Mouse (Mus musculus): ENCODE results near the gene Pheta1. TPM values are rescaled to one million over a fixed set of nuclear protein-coding genes. Genes with fewer than 3 reads are reported as not detected.

Gene Pheta1
- polyA plus RNA-seq, 1 experiment from 2014 or later = 0.86 TPM

DNA sequence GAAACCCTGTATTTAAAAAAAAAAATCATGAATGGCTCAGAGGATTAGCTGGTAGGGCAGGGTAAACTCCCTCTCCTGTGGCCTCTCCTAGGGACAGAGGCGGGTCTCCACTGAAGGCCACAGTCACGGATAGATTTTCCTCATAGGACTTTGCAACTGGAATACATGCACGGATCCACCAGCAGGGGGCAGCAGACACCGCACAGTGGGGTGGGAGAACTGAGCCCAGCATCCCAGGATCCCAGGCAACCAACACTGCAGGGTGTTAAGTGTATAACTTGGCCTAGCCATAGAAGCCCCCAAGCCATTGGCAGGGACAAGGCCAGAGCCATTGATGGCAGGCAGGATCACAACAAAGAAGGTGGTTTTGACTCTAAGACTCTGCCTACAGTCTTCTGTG lies 23.4 kb downstream of the Pheta1 start:
- no peaks in the 10 kb centered on the region for H3K79me2 ChIP-seq (ENCODE audit: inconsistent target)
- WGBS (ENCODE audit: missing documents) = 56% methylated on average over 4 of the region's 4 CpGs
- no peaks in the 10 kb centered on the region for H3K36me3 ChIP-seq (ENCODE audit: inconsistent target)
- no peak overlapping the region for H3K4me3 ChIP-seq (ENCODE audit: inconsistent target)
- H3K27ac ChIP-seq = no peak overlapping the region

DNA sequence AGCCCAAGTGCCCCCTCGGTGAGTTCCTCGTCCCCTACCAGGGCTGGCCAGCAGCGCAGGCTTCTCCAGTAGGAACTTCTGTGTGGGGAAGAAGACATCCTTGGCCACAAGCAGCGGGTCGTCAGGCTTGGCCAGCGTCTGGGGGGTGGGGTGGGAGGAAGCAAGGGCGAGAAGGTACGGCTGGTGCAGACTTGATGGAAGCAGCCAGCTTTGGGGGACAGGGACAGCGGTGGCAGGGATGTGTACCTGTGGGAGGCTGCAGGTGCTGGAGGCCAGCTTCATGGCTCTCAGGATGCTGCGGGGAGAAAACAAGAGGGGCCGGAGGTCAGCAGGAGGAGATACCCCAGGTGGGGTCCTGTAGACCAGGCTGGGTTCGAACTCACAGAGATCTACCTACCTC lies 26.3 kb downstream of the Pheta1 start:
- WGBS (ENCODE audit: missing documents) = 91% methylated on average over 12 of the region's 12 CpGs
- Histone ChIP-seq H3K79me2 (ENCODE audit: inconsistent target) (no peaks in the 10 kb centered on the region), H3K4me3 (ENCODE audit: inconsistent target) (no peak overlapping the region), H3K36me3 (ENCODE audit: inconsistent target) (no peaks in the 10 kb centered on the region), H3K27ac (no peak overlapping the region)

DNA sequence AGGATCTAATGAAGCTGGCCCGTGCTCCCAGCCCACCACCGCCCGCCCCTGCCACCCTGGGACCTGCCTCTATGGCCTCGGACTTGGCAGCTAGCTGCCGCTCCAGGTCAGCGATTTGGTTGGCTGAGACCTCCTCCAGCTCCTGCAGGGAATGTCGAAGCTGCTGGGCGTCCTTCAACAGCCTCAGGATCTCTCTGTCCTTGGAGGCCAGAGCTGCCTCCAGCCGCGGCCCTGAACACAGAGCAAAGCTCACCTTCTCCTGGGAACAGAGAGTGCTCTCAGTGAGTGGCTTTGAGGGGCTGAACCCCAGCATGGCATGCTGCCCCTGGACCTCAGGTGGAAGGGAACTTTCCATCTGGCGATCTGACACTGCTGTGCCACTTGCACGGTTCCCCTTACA lies 28.1 kb downstream of the Pheta1 start:
- Histone ChIP-seq H3K79me2 (ENCODE audit: inconsistent target) (no peaks in the 10 kb centered on the region), H3K27ac (no peak overlapping the region), H3K36me3 (ENCODE audit: inconsistent target) (no peaks in the 10 kb centered on the region), H3K4me3 (ENCODE audit: inconsistent target) (no peak overlapping the region)
- WGBS (ENCODE audit: missing documents) = 90% methylated on average over 12 of the region's 12 CpGs

DNA sequence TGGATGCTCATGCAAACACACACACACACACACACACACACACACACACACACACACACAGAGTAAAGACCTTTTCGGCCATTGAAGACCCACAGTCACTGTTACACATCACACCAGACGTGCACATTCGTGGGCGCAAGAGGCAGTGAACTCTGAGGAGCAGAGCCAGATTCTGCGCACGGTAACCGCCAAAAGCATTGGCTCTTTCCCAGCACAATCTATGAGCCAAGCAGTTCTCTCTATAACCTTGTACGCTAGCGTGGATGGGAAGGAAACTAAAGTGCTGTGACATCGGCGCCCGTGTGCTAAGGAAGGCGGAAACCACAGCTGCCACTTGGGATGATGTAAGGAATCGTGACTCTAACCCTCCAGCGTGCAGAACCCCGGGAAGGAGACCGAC lies 29.9 kb downstream of the Pheta1 start:
- H3K36me3 ChIP-seq (ENCODE audit: inconsistent target) = no peaks in the 10 kb centered on the region
- no peak overlapping the region for H3K4me3 ChIP-seq (ENCODE audit: inconsistent target)
- no peaks in the 10 kb centered on the region for H3K79me2 ChIP-seq (ENCODE audit: inconsistent target)
- no peak overlapping the region for H3K27ac ChIP-seq
- WGBS (ENCODE audit: missing documents) = 87% methylated on average over 17 of the region's 17 CpGs

DNA sequence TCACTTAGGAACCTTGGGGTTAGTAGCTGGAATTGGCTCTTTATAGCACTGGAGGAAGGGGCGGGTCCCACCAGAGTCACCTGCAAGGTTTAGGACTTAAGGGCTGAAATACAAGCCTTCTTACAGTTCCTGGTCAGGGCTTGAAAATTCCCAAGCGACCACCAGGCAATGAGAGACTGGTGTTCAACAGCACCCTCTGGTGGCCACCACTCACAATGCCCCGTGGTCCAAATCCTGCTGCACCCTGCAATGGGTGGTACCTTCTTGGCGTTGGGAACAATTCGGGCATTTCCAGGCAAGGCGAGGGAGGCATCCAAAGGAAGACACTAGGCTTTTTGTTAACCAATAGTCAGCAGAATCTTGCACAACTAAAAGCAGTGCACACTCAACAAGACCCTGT lies 30.4 kb downstream of the Pheta1 start:
- Histone ChIP-seq H3K4me3 (ENCODE audit: inconsistent target) (no peak overlapping the region), H3K36me3 (ENCODE audit: inconsistent target) (no peaks in the 10 kb centered on the region), H3K27ac (no peak overlapping the region), H3K79me2 (ENCODE audit: inconsistent target) (no peaks in the 10 kb centered on the region)
- WGBS (ENCODE audit: missing documents) = 57% methylated on average over 6 of the region's 6 CpGs

DNA sequence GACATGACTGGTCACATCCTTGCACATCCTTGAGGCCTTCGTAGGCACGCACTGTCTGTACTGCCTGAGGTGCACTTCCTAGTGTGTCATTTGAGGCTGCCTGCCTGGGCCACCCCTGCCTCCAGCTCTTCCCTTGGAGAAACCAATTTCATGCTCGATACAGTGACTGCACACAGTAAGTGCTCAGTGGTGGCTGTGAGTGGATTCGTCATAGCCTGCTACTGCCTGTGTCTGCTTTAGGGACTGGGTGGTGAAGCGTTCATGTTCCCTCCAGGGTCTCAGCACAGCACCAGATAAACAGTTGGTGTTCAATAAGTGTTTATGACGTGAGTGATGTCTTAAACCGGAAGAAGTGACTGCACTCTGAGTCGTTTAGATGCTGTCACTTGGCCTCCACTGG lies 34.6 kb downstream of the Pheta1 start:
- no peaks in the 10 kb centered on the region for H3K36me3 ChIP-seq (ENCODE audit: inconsistent target)
- WGBS (ENCODE audit: missing documents) = 90% methylated on average over 8 of the region's 8 CpGs
- H3K79me2 ChIP-seq (ENCODE audit: inconsistent target) = no peaks in the 10 kb centered on the region
- H3K4me3 ChIP-seq (ENCODE audit: inconsistent target) = no peak overlapping the region
- no peak overlapping the region for H3K27ac ChIP-seq

DNA sequence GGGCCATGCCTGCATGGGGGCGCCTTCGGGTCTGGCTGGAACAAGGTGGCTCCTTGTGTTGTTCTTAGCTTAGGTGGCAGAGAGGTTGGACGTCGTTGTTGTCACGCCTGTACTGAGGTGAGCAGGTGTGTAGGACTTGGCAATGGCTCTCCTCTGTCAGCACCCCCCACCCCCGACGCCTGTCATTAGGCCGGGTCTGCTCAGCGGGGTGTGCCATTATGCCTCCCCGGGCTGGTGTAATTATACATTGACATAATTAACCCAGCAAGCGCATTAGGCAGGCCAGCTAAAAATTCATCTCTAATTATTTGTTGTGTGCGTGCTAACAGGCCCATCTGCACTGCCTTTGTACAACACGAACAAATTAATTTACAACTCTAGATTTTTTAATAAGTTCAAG lies 40.6 kb downstream of the Pheta1 start:
- Histone ChIP-seq H3K4me3 (ENCODE audit: inconsistent target) (no peak overlapping the region), H3K27ac (no peak overlapping the region), H3K79me2 (ENCODE audit: inconsistent target) (no peaks in the 10 kb centered on the region), H3K36me3 (ENCODE audit: inconsistent target) (no peaks in the 10 kb centered on the region)
- 87% methylated on average over 13 of the region's 13 CpGs for WGBS (ENCODE audit: missing documents)

DNA sequence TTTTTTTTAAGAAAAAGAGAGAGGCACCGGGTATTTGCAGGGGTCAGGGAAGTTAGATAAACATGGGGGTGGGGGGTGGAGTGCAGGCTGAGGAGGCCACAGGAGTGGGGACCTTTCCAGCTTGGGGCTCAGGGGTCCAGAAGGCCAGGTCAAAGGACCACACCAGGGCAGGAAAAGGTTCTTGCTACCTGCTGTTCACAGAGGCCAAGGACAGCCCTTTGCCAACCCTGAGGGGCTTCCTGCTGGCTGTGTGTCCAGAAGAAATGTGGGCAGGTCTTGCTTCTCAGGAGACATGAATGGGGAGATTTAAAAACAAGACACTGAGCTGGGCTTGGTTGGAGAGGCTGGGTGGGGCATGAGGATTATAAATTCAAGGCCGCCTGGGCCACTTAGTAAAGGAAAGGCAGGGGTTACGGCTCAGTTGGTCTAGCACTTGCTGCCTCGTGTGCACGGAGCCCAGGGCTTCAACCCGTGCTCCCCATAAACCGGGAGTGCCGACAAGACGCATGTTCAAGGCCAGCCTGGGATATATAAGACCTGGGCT lies 41.1 kb downstream of the Pheta1 start:
- 92% methylated on average over 9 of the region's 9 CpGs for WGBS (ENCODE audit: missing documents)
- no peak overlapping the region for H3K4me3 ChIP-seq (ENCODE audit: inconsistent target)

DNA sequence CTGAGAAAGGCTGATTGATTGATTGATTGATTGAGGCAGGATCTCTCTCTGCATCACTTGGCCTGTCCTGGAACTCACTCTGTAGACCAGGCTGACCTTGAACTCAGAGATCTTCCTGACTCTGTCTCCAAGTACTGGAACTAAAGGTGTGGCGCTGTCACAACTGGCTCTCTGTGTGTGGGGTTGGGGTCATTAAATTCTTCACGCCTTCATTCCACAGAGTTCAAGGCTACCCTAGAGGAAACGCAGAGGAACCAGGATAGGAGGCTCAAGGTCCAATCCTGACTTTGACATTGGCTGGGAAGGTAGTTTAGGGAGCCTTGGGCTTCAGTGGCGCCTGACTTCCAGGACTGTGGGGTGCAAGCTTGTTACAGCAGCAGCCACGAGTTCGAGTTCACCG lies 42.1 kb downstream of the Pheta1 start:
- no peaks in the 10 kb centered on the region for H3K79me2 ChIP-seq (ENCODE audit: inconsistent target)
- no peaks in the 10 kb centered on the region for H3K36me3 ChIP-seq (ENCODE audit: inconsistent target)
- H3K4me3 ChIP-seq (ENCODE audit: inconsistent target) = no peak overlapping the region
- WGBS (ENCODE audit: missing documents) = 92% methylated on average over 7 of the region's 7 CpGs
- H3K27ac ChIP-seq = no peak overlapping the region

More for the DNA sequence above, 41.1 kb downstream of the Pheta1 start:
- Histone ChIP-seq H3K27ac (no peak overlapping the region), H3K36me3 (ENCODE audit: inconsistent target) (no peaks in the 10 kb centered on the region), H3K79me2 (ENCODE audit: inconsistent target) (no peaks in the 10 kb centered on the region)

GRCm38 (mm10) chr5:121892281-121892680 lies 43.5 kb downstream of the Pheta1 start:
- 89% methylated on average over 14 of the region's 14 CpGs for WGBS (ENCODE audit: missing documents)
- H3K4me3 ChIP-seq (ENCODE audit: inconsistent target) = no peak overlapping the region
- H3K79me2 ChIP-seq (ENCODE audit: inconsistent target) = no peaks in the 10 kb centered on the region
- no peak overlapping the region for H3K27ac ChIP-seq
- no peaks in the 10 kb centered on the region for H3K36me3 ChIP-seq (ENCODE audit: inconsistent target)

DNA sequence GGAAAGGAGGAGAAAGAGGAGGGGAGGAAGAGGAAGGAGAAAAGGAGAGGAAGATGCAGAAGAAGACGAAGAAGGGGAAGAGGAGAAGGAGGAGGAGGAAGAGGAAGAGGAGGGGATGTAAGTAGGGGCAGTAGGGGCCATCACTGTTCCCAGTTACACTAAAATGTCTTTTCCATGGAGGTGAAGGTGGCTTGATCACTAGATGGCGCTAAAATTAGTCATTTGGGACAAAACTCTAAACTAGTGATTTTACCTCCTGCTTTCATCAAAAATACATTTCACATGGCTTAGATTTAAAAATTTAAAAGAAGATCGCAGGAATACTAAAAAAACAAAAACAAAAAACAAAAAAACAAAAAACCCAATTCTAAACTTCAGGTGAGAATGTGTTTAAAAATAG lies 44.8 kb downstream of the Pheta1 start:
- WGBS (ENCODE audit: missing documents) = 17% methylated on average over 3 of the region's 3 CpGs
- no peak overlapping the region for H3K4me3 ChIP-seq (ENCODE audit: inconsistent target)
- no peaks in the 10 kb centered on the region for H3K36me3 ChIP-seq (ENCODE audit: inconsistent target)
- H3K27ac ChIP-seq = no peak overlapping the region
- no peaks in the 10 kb centered on the region for H3K79me2 ChIP-seq (ENCODE audit: inconsistent target)

GRCm38 (mm10) chr5:121894647-121895046 lies 45.9 kb downstream of the Pheta1 start:
- no peaks in the 10 kb centered on the region for H3K36me3 ChIP-seq (ENCODE audit: inconsistent target)
- no peak overlapping the region for H3K27ac ChIP-seq
- H3K79me2 ChIP-seq (ENCODE audit: inconsistent target) = no peaks in the 10 kb centered on the region
- no peak overlapping the region for H3K4me3 ChIP-seq (ENCODE audit: inconsistent target)
- WGBS (ENCODE audit: missing documents) = 84% methylated on average over 10 of the region's 10 CpGs

GRCm38 (mm10) chr5:121895117-121895756 lies 46.5 kb downstream of the Pheta1 start:
- Histone ChIP-seq H3K79me2 (ENCODE audit: inconsistent target) (no peaks in the 10 kb centered on the region), H3K27ac (no peak overlapping the region), H3K36me3 (ENCODE audit: inconsistent target) (no peaks in the 10 kb centered on the region), H3K4me3 (ENCODE audit: inconsistent target) (no peak overlapping the region)
- WGBS (ENCODE audit: missing documents) = 72% methylated on average over 22 of the region's 24 CpGs

- Histone ChIP-seq H3K4me3 (ENCODE audit: inconsistent target) (no peak overlapping the region), H3K27ac (no peak overlapping the region), H3K79me2 (ENCODE audit: inconsistent target) (no peaks in the 10 kb centered on the region), H3K36me3 (ENCODE audit: inconsistent target) (no peaks in the 10 kb centered on the region)
- 77% methylated on average over 23 of the region's 23 CpGs for WGBS (ENCODE audit: missing documents)
Measured at GRCm38 (mm10) chr5:121902809-121903745, 54.3 kb downstream of the Pheta1 start.

Measured in macrophage (primary cell).